Mouse (Mus musculus) liver, adult (tissue): ENCODE results near the gene Coa5.

ENCODE experiments used
- GATA4 ChIP-seq: IDR thresholded peaks from 2 replicates; pipeline ENCODE4 v1.6.1; 2014; ENCODE audit warnings: mild to moderate bottlenecking, low read length; ENCODE audit not compliant: insufficient replicate concordance

Coa5 gene

DNA sequence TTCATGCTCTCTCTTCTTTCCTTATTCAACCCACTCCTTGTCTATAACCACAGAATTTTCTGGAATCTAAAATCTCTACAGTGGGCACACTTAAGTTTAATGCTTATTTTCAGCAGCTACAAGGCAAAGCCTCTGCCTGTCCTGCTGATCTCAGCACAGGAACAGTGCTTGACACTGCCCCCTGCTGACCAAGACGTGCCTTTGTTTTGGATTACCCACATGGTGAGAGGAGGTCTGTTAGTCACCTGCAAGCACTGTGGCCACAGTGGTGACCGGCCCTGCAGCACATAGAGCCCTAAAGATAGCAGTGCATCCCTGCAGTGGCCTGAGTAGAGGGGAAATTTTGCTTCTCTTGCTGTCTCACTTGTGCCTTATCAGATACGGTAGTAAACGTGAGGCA lies 28.2 kb downstream of the Coa5 start:
- TF ChIP-seq GATA4 = no peak

DNA sequence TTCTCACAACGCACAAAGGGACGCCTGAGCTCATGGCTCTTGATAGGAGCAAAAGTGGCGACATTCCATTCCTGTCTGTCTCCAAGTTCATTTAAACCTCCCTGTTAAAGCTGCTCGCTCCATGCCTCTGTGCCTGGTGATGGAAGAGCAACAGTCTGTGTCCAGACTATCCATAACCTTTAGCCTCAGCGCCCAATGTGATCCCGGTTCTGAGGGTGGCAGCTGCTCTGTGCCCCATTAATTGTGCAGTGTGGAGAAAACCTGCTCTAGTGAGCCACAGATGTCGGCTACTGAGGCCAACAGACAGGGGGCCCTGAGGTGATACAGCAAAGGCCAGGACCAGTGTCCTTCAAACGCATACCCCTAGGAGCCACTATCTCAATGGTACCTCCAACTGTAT lies 30.2 kb downstream of the Coa5 start:
- no peak for TF ChIP-seq GATA4

DNA sequence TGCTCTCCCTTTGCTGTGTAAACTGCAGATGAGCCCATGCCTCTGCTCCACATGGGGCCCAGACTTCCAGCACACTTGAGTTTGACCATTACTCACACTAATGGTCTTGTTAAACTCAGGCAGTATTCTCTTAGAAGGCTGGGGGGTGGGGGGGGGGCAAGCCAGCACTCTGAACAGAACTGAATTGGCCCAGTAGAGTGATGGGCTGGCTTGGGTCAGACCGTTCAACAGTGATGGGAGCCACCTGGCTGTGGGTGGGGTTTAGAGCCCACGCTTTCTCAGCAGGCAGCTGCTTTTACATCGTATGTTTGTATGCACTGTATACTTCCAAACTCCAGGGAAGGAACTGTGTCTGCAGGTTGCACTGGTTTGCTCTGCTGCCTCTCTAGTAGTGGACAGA lies 30.9 kb downstream of the Coa5 start:
- no peak for TF ChIP-seq GATA4

DNA sequence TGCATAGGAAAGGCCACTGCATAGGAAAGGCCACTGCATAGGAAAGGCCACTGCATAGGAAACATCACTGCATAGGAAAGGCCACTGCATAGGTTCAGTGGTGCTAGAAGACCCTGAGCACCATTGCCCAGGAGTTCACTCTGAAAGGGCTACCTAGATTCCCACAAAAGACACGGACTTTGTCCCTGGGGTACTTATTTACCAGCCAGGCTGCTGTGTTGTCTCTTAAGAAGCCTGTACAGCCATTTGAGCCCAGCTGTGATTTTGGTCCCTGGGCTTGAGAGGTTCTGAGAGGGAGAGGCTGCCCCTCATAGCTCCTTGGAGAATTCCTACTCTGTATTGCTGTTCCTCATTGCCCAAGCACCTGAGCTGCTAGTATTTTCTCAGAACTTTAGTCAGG lies 33.4 kb downstream of the Coa5 start:
- no peak for TF ChIP-seq GATA4

DNA sequence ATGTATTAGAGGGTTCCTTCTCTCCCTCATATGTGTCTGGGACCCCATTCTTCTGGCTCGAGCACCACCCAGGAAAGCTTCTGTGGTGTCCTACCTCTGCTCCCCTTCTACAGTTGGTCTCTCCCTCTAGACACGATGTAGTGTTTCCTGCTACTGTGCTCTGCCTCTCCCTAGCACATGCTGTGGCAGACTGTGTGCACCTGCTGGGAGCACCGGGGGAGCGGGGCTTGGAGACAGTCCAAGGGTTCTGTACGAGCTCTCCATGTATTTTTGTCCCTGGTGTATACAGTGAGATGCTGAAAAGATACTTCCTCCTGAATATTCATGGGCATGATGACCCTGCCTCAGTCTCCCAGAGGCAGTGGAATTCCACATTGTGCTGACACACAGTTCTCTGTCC lies 36.7 kb downstream of the Coa5 start:
- no peak for TF ChIP-seq GATA4

DNA sequence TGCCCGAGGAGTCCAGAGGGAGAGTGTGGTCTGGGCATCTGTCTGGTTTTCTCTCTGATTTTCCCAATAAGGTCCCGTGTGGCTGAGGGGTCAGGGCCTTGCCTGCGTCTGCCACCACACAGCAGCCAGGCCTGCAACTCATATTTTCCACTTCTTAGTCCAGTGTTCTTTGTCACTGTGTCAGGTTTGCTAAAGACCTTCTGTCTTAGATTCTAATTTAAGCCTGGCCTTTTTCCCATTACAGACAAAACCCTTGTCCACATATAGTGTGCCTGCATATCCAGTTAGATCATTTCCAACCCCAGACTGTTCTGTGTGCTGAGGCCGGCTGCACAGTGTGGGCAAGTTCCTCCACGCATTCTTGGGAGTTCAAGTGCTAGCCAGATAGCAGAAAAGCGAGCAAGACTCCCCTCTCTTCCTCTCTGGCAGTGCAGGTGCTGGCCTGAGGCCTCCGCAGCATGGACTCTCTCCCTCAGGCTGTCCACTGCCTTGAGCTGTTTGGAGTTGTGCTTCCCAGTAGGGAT lies 43.4 kb downstream of the Coa5 start:
- TF ChIP-seq GATA4 = no peak

DNA sequence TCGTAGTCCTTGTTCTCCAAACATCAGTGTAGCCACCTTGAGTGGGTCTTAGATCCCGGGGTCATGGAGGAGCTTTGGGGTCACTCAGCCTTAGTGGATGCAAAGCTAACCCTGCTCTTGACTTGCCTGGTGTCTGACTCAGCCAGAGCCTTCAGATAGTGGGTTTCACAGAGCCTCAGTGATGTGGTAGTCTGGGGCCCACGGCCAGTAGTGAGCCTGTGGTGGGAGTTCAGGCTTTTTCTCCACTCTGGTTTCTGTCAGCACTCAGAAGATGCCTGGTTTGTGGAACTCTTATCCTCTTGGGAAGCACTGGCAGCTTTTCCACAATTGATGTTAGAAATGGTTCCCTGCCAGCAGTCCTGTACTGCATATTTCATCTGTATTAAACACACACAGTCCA lies 45.6 kb downstream of the Coa5 start:
- TF ChIP-seq GATA4 = no peak

DNA sequence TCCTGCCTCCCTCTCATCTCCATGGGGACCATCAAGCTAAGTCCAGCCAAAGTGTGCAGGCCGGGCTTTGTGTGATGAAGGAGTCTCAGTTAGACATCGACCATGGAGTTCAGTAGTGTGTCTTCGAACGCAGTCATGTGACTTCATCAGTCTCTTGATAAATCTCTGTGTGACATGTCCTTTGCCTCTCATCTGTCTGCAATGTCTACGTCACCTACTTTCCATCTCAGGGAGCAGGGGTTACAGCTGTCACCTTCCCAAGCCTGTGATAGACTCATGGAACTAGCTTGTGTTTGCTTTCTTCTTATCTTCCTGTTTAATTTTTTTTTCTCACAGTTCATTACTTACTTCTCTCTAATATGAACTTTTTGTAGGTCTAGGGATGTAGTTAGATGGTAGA lies 49.0 kb downstream of the Coa5 start:
- no peak for TF ChIP-seq GATA4

DNA sequence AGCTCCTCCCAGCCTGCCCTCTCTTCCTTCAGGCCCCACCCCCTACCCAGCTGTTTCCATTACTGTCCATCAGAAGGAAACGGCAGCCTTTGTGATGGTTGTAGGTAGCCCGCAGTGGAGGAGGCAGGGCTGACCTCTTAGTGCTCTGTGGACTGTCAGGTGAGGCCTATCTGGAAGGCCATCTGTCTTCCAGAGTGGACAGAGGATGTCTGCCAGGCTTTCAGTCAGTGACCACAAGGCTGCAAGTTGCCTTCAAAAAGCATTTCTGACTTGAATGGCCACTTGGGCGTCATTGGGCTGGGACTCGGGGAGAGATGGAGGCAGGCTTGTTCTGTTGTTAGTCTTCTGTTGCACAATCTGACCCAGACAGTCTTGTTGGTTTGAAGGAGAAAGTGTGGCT lies 50.4 kb downstream of the Coa5 start:
- no peak for TF ChIP-seq GATA4

DNA sequence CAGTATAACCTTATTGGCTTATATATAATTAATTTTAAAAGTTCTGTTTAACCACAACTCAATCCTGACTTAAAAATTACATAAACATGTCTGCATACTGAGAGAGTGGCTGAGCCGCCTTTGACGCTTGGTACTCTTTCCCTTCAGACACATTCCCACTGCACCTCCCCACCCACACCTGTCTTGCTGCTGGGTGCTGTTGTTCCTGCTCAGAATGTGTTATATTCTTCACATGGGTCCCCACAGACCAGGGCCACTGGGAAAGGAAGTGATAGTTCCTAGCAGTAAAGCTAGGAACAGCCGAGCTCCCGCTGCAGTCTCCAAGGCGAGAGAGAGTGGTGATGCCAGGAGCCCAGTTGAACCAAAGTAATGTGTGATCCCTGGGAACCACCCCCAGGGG lies 51.8 kb downstream of the Coa5 start:
- no peak for TF ChIP-seq GATA4

DNA sequence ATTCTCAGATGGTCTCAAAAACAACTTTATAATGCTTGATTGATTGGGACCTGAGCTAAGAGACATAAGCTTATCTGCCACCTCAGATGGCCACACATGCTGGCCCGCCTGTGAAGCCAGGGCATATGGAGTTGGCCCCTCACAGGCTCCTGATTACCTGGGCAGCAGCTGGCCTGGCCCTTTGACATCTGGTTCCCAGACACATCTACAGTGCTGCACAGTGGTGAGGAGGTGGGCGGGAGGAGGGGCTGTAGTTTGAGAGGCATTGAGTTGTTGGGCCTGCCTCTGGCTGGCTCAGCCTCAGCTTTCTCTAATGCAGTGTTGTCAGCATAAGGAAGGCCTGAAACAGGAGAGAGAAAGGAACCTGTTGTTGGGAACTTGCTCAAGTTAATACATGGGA lies 53.2 kb downstream of the Coa5 start:
- no peak for TF ChIP-seq GATA4

DNA sequence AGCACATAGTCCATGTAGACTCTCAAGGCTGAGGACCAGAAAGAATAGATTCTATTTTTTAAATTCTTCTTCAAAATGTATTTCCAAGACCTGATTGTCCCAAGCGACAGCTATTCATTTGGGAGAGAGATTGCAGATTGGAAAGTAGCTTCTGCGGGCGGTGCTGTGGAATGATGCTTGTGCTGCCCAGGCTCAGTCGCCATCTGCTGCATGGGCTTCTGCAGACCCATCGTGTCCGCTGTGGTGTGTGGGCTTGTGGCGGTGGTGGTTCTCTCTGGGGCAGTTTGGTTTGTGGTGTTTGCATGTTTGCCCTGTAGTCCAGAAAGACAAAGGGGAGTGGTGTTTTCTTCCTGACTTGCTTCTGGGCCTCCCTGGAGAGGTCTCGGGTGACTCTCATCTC lies 53.7 kb downstream of the Coa5 start:
- TF ChIP-seq GATA4 = no peak

DNA sequence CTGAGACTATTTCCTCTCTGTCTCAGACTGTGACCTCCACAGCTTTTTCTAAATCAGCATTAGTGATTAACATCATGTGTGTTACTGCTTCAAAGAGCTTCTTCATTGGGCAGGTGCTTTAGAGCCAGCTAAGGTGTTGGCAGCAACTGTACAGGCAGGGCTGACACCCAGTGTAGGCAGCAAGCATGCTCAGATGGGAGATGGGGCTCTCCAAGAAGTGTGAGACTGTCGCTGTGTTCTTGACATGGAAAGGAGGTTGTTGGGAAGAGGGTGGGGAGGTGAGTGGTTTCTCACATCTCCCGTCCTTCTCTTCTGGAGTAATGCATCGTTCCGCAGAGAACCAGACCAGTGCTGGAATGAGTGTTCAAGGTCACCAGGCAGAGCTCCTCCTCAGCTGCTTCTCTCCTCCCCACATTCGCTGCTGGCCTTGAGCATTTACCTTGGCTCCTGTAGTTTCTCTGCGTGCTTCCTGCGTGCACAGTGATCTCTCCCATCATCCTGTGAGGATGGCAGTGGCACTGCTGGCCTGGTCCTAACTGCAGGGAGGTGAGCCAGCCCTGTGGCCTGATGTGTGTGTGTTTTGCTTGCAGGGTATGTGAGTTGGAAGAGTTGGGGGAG lies 61.0 kb downstream of the Coa5 start:
- TF ChIP-seq GATA4 = no peak

DNA sequence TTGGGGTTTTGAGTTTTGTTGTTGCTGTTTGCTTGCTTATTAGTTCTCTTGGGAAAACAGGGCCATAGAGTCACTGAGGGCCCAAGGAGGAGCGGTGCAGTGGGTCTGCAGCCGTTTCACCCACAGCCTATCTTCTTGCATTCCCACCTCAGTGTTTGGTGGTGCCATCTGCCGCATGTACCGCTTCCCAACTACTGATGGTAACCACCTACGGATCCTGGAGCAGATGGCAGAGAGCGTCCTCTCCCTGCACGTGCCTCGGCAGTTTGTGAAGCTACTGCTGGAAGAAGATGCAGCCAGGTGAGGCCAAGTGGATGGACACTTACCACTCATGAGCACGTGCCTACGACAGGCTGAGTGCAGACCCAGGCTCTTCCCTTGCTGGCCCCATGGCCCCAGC lies 61.8 kb downstream of the Coa5 start:
- no peak for TF ChIP-seq GATA4
